Mouse (Mus musculus): ENCODE measurements at regions not wholly inside any gene's neighbourhood (a gene's known extent, or its start where the extent isn't known, plus 50 kb on each side); places are given as distances from the start of the nearest gene placed in this dataset.
A peak's percentile ranks its signal among the peaks of the same experiment; 100 is the strongest.
"Not testable (repeated sequence)": the region's sequence is repeated elsewhere in the genome, so short reads cannot be mapped to it uniquely, and the experiment has no call there.

DNA sequence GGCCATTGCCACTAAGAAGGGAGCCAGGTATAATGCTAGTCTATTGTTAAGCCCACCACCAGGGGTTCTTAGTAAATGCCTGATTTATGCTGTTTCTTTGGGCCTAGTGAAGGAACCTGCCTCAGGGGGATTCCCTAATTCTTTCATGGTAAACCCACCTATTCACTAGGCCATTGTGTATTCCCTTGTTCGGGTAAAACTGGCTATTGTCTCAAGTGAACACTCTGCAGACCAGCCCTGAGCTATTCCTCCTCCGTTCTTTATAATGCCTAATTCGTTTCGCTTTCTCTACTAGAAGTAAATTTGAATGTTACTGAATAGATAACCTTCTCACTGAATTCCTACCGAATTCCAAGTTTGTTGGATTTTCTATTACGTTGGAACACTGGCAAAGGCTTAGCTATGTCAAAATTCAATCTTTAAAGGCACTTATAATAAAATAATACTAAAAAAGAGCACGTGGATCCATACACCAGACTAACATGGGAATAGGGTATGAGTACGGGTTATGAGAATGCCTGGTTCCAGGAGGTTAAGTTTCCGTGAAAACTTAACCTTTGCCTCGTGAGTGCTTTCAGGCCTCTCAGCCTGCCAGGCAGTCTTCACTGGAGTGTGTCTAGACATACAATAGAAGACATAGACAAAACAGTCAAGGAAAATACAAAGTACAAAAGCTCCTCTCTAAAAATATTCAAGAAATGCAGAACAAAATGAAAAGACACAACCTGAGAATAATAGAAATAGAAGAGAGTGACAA, 536.8 kb upstream of the Cntn5 start:
- not testable (repeated sequence) for DNase-seq (ENCODE audit: low spot score)

DNA sequence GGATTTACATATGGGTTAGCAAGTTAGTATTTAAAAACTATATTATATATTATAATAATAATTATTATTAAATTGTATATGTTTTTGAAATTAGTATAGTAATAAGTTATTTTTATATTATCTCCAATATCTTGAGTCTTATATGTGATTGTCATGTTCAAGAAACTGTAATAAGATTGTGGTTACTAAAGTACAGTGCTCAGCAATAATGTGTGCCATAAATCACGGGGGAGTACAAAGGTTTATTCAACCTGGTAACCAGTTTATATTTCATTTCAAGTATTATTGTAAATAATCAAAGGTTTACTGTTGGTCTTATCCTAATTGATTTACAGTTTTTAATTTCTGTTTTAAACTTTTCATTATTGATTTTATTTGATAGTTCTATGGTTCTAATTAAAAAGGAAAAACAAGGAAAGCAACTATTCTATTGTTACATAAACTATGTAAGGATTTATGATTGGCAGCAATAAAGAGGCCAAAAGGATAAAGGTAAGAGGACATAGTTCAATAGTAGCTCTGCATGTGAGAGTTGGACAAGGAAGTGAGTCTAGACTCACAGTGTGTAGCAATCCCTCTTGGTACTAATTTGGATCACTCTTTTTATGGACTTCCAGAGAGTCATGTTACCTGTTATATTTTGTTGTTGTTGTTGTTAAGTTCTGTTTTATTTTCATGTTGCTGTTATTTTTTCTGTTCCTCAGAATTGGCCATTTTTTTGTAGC, 532.0 kb upstream of the Cntn5 start:
- DNase-seq (ENCODE audit: low spot score), result no peak

DNA sequence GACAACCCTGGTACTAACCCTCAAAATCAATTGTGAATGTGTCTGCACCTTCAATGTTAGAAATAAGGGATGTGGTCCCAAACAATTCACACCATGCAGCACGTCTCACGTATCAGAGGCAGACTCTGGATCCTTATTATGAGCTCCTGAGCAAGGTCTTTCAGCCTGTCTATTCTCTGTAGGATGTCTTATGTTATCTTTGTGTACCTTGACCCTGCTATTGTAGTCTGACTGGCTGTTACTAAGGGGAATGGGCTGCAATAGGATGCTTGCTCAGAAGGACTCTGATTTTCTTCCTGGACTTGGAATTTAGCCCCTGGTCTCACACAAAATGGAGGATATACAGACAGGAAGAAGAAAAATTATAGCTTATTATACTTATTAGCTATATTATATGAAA, 531.4 kb upstream of the Cntn5 start:
- DNase-seq (ENCODE audit: low spot score), result no peak

DNA sequence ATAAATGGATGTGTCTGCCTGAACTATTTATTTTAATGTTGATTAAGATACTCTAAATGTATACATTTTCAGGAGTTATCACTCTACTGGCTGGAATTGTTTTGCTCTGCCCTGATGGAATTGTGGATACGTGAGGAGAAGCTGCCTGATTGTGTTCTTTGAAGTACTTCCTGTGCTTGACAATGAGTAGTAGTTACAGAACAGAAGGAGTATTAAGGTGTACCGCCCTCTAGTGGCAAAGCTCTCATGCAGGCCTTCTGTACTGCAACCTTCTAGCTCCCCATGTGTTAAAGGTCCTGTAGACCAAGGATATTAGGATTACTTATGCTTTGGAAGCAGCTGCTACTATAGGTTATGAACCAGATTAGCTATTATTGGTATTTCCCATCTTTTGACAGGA, 530.4 kb upstream of the Cntn5 start:
- DNase-seq (ENCODE audit: low spot score), result peak; percentile 16

DNA sequence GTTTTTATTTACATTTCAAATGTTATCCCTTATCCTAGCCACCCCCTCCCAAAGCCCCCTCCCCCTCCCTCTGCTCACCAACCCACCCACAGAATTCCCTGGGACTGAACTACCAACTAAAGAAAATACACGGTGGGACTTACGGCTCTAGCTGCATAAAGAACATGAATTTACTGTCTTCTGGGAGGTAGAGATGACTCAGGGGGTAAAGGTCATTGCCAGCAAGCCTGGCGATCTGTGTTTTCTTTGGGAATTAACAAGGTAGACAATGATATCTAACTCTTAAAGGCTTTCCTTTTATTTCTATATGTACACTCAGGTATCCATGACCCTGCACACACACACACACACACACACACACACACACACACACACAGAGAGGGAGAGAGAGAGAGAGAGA, 521.9 kb upstream of the Cntn5 start:
- no peak for DNase-seq (ENCODE audit: low spot score)

DNA sequence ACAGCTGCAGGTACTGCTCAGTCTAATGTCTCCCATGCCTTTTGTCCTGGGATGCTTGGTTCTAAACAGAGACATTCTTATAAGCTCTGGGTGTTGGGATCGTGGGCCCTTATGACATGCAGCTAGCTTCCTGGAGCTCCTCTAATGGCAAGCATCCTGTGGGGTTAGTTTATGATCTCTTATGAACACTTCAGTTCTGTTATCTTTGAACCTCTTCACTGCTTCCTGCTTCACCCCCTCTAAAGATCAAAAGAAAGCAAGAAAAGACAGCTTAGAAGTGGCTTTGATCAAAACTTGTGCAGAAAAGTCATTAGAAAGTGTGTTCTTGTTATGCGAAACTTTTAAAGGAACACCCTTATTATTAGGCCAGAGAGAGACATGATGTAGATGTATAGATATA, 492.3 kb upstream of the Cntn5 start:
- no peak for DNase-seq (ENCODE audit: low spot score)

DNA sequence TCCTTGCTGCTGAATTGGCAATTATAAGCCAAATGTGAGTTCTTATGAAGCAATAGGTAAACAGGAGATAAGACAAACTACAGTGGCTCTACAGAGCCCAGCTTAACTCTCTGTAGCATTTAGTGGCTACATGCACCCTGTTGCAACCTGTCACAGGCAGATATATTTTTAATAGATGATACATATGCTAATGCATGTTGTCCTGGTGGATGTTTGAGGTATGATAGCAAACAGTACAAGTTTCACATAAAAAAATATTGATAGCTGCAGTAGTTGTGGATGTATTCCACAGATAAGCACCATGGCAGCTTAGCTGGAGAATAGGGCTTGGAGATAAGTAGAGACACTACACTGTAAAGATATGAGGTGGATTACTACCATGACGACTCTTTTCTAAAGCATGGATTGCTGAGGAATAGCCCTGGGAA, 477.1 kb upstream of the Cntn5 start:
- DNase-seq (ENCODE audit: low spot score), result no peak

DNA sequence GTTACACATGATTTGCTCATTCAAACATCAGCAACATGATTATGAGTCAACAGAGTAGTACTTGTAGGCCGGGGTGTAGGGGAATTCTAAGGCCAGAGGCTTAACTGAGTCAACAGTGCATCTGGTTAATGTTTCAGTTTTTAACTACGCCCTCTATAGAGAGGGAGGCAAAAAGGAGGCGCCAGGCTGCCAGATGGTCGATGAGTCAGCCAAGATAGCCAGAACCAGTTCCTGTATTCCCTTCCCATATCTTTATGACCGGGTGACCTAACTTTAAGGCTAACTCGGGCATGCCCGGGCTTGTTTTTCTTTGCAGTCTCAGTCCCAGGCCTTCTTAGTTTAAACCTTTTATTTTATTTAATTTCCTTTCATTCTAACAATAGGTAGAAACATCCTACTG, 476.0 kb upstream of the Cntn5 start:
- no peak for DNase-seq (ENCODE audit: low spot score)

DNA sequence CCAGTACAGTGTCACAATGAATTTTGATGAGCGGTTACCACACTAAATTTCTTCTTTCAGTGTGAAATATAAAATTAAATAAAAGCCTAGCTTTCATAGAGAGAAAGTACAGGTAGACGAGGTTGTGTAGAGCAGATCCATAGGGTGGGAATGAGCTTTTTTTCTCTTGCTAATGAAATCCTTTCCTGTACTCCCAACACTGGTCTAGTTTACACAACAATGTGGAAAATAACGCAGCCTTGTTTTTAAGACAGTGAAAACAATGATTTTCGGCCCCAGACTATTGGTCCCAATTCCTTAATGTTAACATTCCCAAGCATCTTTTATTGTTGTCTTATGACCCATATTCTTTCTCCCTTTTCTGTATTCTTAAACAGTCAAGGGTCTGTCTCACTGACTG, 473.5 kb upstream of the Cntn5 start:
- no peak for DNase-seq (ENCODE audit: low spot score)

DNA sequence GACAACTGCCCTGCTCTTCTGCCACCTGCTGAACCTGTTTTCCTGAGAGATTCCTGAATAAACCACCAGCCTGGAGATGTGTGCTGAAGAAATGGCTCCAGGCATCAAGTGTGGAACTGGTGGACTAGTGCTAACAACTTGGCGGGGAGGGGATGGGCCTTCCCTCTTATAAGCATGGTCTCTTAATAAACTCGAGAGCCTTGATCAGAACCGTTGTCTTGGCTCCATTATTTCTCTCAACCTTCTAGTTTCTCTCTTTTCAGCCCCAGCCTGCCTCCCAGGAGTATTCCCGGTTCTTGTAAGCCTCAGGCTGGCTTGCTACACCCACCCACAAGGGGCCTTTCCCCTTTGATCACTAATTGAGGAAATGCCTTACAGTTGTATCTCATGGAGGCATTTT, 473.0 kb upstream of the Cntn5 start:
- no peak for DNase-seq (ENCODE audit: low spot score)

DNA sequence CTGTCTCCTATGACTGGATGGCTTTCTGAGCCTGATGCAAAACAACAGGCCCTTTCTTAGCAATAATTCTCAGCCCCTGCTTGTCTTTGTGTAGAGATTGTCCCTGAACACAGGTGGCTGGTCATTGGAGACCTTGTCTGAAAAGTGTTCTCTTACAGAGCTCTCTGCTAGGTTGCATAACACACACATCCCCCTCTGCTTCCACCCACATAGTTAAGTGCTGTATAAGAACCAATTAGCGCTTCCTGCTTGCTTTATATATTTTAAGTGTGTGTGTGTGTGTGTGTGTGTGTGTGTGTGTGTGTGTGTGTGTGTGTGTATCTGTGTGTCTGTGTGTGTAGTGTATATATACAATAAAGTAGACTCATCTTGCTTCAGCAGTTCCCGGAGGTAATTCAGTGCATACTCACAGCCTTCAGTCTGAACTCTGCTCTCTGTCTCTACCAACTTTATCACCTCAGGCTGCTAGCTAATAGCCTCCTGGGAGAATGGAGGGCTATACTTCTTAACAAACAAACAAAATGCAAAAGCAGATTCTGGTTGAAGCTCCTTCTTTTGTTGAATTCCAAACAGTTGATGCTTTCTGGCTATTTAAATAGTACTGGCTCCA, 468.8 kb upstream of the Cntn5 start:
- no peak for DNase-seq (ENCODE audit: low spot score)

DNA sequence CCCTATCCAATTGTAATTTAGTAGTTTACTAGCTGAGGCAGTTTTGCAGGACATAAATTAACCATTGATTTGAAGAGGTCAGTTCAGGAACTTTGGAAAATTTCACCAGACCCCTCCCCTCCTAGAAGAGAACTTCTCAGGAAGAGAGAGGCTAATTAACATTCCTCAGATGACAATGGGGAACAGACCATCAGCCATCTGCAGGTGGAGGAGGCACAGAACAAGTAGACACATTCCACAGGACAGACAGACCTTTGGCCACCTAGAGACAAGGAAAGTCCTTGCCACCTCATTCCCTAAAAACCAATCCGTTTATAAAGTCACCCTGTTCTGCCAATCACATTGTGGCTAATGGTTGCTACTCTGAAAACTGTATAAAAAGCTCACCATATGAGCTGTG, 463.5 kb upstream of the Cntn5 start:
- no peak for DNase-seq (ENCODE audit: low spot score)

DNA sequence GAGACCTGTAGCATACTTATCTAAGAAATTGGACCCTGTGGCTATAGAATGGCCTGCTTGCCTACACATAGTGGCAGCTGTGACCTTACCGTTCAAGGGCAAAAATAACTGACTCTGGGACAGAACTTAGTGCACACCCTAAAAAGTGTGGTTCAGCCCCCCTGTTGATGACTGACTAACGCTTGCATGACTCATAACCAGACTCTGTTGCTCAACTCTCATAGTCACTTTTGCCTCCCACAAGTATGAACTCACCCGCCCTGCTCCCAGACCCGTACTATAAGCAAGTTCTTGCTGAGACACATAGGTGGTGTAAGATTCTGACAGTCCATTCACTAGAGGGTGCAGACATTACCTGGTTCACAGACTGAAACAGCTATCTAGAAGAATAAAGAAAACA, 424.3 kb upstream of the Cntn5 start:
- DNase-seq (ENCODE audit: low spot score), result no peak

DNA sequence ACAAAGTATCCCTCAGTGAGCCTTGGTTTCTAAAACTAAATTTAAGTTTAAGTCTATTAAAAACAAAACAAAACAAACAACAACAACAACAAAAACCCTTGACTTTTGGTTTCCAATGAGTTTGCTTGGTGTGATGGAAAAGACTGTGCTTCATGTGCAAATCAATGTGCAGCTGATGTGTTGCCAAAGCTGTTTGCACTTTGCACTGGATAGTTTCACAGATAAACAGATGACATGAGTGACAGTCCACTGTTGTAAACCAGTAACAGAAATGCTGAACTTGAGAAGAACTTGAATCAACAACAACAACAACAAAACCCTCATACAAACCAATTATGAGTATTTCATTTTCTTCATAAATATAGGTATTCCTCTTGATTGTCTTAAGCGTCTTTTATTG, 412.6 kb upstream of the Cntn5 start:
- DNase-seq (ENCODE audit: low spot score), result no peak

DNA sequence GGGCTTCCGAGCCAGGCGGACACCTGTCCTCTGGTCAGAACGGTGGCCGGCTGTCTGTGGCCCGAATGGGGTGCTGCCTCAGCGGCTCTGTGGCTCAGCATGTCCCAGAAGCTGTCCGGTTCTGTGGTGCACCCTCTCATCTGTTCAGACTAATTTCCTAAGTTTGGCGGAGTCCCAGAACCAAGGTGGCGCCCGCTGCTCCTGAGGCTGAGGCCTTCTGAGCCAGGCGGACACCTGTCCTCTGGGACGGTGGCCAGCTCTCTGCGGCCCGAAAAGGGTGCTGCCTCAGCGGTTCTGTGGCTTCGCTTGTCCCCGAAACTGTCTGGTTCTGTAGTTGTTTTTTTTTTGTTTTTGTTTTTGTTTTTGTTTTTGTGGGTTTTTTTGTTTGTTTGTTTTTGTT, 392.5 kb upstream of the Cntn5 start:
- DNase-seq (ENCODE audit: low spot score), result not testable (repeated sequence)

DNA sequence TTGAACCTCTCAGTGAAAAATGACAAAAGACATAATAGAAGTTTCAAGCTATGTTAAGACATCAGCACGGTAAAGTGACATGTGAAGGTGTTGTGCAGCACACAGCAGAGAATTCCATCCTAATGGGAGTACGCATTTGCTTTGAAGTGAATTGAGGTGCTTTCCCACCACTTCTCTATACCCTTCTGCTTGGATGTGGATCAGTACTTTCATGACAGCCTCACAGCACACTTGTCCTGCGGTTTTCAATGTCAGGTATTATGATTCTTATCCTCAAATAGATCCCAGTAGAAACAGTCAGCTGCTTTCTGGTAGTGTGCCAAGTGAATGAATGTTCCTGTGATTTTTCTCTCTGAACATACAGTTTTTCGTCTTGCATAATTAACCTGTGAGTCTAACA, 380.6 kb upstream of the Cntn5 start:
- DNase-seq (ENCODE audit: low spot score), result no peak

DNA sequence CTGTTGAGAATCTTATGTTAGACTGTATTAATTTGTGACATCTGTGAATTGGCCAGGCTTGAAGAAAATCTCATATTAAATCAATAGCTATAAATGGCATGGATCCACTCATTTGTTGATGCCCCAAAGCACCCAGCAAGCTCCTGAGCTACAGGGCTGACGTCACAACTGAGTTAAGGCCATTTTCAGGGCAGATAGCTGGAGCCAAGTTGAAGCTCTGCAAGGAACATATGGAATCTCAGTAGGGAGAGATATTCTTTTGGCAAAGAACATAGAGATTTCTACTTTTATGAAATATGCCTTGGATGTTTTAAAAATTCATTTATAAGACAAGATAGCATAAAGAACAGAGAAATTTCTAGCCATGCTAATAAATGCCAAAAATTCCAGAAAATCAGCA, 380.0 kb upstream of the Cntn5 start:
- no peak for DNase-seq (ENCODE audit: low spot score)

DNA sequence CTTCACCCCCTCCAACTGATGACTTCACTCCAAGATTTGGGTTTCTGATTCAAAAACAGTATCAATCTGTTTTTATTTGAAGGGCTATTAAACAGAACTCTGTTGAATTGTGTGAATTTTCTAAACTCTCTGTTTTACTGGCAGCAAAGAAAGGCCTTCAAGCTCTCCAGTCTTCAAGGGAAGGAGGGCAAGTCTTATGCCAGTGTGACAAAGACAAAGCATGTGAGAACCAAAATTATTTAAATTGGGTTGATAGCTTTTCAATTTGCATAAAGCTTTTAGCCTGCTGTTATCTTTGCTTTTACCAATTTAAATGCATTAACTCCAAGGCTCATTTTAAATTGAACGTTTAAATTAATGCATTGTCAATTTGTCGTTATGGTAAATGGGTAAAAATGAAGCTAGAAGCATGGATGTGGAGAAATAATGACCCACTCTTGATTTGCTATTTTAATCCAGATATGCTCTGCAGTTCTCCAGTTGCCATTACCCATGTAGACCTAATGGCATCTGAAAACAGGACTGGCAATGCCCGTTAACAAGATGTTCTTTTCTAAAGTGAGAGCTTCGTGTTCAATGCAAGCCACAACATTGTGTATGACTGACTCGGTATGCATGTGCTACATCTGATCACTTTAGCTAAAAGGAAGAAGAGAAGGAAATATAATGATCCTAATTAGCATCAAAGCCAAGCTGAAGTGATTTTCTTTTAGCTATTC, 375.0 kb upstream of the Cntn5 start:
- DNase-seq (ENCODE audit: low spot score), result no peak

DNA sequence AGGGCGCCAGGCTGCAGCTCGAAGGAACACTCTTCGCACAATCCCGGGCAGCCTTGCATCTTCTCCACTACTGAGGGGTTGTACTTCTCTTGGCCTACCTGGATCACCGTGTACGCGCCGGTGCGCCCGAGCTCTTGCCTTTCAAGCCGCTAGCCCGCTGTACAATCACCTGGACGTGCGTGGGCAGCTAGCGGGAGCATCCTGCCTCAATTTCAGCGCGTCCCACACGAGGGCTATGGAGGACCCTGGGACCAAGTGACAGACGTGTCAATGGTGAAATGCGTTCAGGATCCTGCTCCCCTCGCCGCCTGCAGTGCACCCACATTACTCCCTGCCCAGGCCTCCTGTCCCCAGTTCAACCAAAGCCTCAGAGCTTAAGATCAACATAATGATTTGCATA, 373.2 kb upstream of the Cntn5 start:
- no peak for DNase-seq (ENCODE audit: low spot score)

DNA sequence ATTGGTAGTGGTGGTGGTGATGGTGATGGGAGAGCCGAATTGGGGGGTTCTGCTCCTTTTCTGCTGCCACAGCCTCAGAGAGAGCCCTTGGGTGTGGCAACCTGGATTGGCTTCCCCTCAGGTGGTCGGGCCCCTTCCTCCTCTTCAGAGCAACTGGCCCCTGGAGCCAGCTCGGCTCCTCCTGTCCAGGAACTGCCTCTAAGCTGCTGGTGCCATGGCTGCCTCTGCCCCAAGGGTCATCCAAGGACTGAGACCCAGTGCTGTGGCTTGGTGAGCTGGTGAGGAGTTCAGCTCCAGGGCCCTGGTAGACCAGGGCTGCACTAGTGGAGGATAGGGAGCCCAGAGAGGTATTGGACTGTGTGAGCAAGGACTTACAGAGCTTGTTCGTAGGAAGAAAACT, 372.4 kb upstream of the Cntn5 start:
- no peak for DNase-seq (ENCODE audit: low spot score)

DNA sequence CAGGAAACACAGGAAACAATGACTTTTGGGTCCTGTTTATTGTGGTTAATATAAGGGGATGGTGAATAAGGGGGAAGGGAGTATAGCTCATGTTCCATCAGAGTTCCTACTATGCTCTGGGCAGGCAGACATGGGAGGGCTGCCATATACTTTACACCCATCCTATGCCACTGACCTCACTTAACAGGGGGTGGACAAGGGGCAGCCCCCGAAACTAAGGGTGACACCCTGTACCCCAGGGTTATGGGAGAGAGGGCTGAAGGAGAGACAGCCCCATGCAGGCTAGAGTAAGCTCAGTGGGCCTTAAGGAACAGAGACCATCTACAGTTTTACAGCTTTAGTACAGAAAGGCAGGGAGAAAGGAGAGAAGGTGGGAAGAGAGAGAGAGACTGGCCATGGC, 352.3 kb upstream of the Cntn5 start:
- DNase-seq (ENCODE audit: low spot score), result no peak

DNA sequence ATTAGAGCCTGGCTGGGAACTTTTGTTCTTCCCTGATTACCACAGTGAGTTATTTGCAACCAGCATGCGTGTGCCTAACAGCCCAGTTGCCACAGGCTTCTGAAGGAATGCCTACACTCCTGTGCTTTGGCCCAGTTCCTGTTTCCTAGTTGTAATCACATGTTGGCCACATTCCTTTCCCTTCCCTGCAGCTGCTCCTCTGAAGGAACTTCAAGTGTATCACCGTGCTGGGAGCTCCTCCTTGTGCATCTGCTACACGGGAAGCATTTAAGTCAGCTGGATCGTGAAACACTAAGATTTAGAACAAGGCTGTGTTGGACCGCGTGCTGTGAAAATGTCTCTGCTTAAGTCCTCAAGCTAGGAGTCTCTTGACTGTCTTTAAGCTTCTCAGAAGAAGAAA, 302.3 kb upstream of the Cntn5 start:
- no peak for DNase-seq (ENCODE audit: low spot score)

DNA sequence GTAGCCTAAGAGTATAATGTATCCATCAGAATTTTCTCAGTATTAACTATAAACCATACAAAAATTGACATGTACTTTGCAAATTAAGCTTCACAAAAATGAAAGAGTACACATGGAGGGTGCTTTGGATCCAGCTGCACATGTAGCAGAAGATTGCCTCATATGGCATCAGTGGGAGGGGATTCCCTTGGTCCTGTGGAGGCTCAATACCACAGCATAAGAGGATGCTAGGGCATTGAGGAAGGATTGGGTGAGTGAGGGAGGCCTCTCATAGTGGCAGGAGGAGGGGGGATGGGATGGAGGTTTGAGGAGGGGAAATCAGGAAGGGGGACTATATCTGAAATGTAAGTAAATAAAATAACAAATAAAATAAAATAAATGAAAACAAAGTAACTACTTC, 301.7 kb upstream of the Cntn5 start:
- no peak for DNase-seq (ENCODE audit: low spot score)

Data from adipocyte (in vitro differentiated cells).